Mouse (Mus musculus) cerebellum, adult 9-11 months (tissue): ENCODE measurements around the gene Setd3.

Experiments used
- DNase-seq: peaks from one replicate; pipeline ENCODE4 v3.0.0; 2022

The Setd3 gene

DNA sequence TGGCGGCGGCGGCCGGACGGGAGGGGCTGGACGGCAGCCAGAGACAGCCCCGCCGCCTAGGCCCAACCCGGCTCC is at the start of gene Setd3:
Gene Setd3 (minus strand): TSS at position 69 of the 75 bp plus-strand sequence.
- no peak for DNase-seq

DNA sequence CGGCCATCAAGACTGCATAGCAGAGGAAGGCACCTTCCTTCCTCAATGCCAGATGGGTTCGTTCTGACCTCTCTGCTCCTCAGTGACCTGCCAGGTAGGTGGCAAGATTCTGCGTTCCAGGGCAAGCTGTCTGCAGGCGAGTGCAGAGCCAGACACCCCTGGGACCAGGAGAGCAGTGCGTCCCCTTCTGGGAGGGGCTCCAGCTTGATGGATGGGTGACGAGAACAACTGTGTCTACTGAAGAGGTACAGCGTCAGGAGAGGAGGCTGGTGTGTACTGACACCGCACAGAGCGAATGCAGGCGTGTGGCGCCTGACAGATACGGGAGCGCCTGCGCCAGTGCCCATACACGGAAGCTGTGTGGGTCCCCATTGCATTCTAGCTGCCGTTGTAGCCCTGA is 48.4 kb upstream of the Setd3 start:
- DNase-seq: peak; percentile 76

DNA sequence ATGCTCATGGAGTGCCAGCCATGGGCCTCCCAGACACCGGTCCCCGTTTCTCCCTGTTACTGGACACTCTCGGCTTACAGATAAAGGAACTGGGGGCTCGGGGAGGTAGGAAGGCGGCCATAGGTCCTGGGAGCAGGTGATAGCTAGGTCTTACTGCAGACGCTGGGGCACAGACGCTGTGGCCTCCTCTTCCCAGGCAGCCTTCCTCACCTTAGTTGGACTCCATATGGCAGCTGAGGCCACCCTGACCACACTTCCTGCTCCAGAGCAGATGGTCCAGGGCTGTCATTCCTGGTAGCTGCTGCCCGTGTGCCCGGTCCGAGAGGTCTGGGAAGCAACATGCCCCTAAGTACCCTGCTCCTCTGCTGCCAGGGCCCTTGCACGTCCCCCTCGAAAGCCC is 47.8 kb upstream of the Setd3 start:
- peak; percentile 90 for DNase-seq

DNA sequence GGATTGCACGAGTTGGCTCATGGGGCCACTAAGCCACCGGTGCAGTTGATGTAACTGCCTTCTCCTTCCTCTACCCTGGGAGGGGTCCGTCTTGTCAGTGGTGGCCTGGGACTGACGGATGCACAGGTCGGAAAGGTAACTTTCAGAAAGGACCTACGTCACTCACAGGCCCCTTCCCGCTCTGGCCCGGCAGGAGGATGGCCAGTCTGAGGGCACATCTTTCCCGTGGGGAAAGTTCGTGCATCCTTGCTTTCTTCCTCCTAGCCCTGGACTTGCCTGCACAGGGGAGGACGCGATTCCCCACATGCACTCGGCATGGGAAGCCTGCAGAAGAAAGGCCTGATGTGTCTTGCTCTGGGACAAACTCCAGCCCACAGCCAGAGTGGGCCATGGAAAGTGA is 47.1 kb upstream of the Setd3 start:
- peak; percentile 70 for DNase-seq

DNA sequence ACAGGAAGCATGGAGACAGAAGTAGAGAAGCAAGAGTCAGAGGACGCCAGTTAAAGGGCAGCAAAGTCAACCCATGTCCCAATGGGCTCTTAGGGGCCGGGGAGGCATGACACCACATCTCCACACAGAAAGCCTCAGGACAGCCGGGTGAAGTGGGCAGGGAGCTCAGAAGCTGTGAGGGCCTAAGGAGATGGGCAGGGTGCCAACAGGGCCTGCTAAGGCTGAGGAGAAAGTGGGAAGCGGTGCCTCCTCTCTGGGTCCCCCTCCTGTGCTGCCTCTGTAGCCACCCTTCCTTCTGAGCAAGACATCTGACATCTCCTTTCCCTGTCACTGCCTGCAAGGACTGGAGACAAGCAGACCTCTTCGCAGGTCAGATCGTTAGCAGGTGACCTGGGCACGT is 46.7 kb upstream of the Setd3 start:
- DNase-seq: peak; percentile 79

DNA sequence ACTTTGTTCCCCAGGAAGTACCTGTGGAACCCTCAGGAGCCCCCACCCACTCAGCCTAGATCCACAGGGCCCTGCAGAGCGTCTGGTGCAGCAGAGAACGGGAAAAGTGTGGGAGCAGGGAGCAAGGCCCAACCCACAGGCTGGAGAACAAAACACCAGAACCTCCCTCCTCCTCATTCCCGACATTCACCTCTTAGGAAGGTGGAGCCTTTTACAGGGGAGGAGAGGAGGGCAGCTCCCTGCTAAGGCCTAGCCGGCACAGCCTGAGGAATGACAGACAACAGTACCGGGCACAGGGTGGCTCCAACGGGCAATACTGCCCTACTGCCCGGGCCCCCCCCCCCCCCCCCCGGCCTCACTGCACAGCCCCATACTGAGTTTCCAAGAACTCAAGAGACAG is 44.2 kb upstream of the Setd3 start:
- DNase-seq: no peak

DNA sequence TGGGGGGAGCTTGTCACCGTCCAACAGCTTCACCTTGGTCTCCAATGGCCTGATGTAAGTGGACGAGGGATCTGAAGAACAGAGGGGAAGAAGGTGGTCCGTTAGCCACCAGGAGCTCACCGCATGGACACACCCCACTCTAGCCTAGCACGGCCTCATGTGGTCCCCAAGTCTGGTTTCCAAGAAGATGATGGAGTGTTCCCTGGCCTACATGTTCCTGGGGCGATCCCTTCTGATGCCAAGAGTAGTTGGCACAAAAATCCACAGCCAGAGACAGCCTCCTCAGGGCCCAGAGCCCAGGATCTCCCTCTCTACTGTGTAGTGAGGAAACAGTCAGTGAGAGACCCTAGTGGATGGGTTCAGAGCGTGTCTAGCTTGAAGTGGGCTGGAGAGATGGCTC is 42.6 kb upstream of the Setd3 start:
- peak; percentile 70 for DNase-seq

DNA sequence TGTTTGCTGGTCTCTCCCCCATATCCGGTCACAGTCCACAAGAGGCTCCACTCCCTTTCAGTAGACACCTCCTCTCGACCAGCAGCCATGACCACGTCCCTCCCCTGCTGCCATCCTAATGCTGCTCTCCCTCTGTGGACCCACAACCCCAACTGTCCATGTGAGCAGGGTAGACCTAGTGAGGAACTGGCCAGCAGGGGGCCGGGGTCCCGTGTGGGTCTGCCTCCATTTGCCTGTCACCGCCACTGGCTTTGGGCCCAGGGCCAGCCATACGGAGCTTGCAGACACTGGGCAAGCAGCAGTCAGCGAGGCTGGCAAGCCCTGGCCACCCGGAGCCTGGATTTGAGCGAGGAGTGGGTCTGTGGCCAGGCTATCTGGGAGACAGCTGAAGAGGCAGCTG is 42.1 kb upstream of the Setd3 start:
- DNase-seq: peak; percentile 77

DNA sequence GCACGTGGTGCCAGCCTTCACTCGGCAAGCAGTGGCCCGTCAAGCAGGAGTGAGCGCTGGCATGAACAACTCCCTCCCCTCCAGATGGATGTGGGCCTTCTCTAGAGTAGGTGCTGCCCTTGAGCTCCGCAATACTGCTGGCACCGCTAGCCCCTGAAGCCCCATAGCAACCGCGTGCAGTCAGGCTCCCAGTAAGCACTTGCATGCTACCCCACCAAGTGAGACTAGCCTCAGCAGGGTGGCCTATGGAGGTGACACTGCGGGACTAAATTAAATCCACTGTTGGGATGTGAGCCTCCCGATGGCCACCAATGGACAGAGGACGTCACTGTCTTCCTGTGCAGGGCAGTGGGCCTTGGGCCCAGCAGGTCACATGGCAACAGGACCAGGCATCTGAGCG is 41.5 kb upstream of the Setd3 start:
- DNase-seq: peak; percentile 72

DNA sequence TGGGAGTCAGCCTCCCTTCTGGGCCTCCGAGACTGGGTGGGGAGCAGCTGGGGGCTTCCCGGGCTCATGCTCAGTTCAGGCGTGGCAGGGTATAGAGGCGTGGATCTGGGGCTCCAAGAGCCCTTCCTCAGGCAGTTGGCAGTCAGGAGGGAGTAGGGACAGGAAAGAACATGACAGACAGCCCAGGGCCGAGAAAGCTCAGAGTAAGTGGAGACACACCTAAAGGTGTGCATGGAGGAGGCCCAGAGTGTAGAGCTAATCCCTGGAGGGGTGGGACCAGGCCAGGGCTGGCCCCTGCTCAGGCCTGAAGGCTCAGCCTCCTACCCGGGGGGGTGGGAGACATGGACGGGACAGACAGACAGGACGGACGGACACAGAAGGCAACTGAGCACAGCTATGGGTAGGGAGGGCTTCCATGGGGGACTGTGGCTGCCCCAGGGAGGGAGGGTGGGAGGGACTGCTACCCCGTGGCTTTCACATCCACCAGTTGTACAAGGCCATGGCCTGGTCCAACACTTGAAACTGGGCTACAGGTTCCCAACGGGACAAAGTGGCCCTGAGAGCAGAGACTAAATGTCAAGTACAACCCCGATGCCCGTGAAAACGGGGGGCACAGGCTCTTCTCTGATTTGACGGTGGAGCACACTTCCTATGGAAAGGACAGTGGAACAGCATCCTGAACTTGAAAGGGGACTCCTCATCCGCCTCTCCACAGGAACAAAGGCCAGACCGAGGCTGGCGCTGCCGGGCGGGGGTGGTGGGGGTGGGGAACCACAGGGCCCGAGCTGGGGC is 40.9 kb upstream of the Setd3 start:
- DNase-seq: peak; percentile 47

DNA sequence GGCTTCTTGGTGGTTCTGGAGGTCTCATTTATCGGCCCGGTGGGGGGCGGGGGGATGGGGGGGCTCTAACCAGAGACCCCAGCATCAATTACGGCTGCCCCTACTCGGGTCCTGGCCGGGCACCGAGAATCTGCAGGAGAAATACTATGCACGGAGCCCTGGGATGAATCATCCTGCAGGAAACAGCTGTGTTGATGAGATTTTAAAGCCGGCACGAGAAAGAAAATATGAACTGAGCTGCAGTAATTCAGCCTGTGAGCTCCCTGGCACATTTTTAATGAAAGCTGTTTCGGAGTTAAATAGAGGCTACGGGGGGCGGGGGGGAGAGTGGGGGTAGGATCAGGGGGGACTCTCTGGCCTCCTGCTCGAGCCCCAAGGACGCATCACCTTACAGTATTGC is 40.0 kb upstream of the Setd3 start:
- DNase-seq: no peak

DNA sequence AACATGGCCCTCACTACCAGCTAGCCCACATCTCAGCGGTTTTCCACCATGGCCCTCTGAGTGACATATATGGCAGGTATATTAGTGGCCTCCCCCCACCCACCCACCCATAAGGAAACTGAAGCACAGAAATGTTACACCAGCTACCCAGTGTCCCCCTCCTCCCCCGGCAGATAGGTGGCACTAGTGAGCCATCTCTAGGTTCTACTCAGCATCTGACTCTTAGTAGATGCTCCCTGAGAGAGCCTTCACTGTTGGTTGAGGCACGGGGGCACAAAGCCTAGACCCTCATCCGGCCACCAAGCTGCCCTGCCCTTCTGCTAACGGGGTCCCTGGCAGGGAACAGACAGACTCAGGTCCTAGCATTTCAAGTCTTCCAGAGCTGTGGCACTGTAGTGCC is 38.5 kb upstream of the Setd3 start:
- DNase-seq: peak; percentile 77

DNA sequence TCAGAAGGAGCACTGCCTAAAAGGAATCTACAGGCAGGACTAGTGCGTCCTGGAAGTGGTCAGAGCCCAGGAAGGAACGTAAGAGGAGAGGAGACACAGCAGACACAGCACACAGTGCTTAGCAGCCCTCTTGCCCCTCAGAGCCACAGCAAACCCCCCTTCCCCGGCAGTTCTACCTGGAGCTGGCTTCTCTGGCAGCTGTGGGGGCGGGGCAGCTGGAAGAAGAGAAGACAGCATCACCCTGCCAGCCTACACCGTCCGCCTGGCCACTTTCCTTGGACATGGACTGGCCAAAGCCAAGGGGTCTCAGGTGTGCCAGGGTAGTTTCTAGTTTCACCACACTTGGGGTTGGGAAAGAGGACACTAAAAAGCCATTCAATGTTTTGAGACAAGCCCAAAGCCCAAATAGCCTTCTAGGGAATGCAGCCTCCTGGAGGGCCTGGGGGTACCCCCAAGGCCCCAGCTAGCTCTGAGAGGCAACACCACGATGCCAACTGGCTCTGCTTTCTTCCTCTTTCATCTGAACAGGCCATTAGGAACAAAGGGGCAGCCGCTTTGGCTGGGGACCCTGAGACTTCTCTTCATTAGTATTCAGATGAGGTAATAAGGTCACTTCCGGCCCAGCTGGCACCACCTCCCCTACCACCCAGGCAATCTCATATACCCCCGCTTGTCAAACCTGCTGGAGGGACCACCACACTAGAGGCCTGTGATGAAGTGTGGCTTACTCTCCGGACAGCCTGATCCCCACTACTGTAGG is 37.7 kb upstream of the Setd3 start:
- peak; percentile 61 for DNase-seq

DNA sequence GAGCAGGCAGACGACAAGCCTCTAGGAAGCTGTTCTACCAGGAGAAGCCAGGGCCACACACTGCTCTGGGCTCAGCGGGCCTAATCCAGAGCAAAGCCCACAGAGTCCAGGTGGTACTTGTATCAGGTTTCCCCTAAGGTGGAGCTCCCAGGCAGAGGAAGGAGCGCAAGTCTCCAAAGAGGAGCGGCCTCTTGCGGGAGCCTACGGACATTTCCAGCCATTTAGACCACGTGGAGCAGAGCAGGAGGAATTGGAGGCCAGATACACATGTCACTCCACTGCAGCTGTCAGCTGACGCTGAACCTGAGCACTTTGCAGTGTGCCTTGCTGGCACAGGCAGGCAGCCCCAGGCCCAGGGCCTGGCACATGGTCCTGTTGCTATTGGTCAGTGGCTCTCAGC is 36.0 kb upstream of the Setd3 start:
- DNase-seq: peak; percentile 31

DNA sequence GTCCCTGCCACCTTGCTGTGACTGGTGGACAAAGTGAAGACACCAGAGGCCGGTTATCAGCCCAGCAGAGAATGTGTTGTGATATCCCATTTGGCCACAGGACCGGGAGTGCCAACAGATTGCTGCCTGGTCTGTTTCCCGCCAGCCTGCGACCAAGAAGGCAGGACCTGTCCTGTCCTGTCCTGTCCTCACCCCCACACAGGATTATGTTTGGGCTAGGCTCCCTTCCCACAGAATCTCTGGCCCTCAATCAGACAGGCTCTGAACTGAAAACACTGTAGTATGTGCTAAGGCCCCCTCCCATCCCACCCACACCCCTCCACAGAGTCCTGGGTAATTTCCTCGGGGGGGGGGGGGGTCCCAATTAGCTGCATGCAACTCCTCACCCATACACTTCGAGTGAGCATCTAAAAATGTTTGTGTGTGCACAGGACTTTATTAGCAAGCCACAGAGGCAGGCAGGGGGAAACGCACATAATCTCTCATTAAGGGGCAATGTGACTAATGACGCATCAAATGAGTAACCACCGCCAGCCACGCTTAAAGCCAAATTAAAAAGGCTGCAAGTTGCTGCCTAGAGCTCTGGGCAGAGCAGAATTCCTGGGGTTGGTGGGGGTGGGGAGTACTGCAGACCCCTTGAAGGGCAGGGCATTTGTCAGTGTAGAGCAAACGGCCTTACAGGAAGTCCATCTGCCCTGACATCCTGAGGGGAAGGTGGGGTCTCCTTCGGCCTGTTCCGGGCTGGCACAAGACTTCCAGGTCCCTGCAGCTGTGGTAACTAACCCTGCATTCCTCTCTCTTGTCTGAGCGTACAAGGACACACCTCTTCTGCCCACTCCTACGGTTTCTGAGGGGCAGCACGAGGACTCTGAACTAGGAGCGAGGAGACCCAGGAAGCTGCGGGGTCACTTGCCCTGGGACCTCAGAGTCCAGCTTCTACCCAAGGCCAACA is 34.3 kb upstream of the Setd3 start:
- peak; percentile 39 for DNase-seq

DNA sequence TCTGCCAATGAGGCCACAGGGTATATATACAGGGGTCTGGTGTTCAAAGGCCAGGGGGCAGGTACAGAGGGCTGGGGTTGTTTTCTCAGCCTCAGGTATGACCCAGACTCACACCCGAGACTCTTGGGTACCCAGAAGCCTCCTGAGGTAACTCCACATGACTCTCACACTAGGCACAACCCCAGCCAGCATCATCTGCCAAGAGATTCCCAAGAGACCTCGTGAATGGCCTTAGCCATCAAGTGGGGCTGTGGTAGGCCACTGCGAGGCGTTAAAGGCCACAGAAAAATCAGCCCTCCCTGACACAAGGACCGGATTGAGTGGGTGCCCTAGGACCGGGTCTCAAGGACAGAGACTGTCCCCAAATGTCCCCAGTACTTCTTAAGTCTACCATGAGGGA is 33.4 kb upstream of the Setd3 start:
- peak; percentile 28 for DNase-seq

DNA sequence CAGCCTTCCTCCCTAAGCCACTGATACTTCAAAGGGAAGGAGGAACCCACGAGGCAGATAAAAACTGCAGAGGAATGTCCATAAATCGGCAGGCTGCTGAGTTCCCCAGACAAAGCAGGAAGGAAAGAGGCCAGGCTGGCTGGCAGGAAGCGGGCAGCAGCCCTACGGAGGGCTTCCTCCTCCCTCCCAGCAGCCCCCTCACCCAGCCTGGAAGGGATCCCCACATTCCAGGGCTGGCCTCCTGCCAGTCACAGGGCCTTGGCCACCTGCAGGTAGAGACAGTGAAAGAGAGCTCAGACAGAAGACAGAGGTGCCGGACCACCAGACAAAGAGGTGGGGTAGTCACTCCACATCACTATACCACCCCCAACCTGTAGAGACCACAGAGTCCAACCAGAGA is 33.0 kb upstream of the Setd3 start:
- peak; percentile 44 for DNase-seq

DNA sequence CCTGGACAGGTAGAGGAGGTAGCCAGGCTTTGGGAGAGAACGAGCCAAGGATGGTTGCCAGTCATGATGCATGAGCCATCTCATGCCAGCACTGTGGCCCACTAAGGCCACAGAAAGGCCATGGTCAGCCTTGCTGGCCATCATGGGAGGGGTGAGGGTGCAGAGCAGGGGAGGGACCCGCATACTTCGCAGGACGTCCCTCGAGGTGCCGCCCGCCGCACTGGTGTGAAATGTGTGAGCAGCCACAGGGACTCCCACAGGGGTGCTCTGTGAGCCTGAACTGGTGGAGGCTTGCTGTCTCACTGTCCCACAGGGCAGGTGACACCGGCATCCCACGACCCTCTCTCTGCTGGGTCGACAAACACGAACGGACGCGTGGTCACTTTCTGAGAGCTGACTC is 31.5 kb upstream of the Setd3 start:
- peak; percentile 54 for DNase-seq

DNA sequence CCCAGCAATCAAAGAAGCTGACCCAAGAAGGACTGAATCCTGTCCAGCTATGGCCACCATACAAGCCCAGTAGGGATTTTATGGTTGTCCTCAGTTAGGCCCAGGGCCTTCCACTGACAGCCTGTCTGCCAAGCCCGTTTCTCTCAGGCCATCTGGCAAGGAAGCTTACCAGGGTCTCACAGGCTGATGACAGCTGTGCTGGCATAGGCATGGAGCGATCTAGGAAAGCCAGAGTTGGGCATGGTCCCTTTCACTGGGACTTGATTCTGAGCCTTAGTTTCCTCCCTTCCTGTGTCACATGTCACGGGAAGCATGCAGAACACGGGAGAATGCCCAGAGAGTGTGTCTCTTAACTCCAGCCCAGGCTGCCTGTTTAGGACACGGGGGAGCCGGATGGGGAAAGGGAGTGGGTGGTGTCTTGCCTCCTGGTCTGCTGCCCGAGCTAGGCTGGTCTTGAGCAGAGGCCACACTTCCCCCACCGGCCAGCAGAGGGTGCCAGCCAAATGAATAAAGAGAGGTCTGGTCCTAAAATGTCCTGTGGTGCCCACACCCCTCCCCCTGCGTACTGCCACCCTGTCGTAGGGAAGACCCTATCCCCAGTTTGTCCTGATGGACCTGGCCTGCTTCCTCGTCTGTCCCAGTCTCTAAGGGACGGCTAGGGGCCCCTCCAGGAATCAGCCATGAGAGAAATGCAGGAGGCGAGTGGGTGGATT is 29.8 kb upstream of the Setd3 start:
- DNase-seq: peak; percentile 78

DNA sequence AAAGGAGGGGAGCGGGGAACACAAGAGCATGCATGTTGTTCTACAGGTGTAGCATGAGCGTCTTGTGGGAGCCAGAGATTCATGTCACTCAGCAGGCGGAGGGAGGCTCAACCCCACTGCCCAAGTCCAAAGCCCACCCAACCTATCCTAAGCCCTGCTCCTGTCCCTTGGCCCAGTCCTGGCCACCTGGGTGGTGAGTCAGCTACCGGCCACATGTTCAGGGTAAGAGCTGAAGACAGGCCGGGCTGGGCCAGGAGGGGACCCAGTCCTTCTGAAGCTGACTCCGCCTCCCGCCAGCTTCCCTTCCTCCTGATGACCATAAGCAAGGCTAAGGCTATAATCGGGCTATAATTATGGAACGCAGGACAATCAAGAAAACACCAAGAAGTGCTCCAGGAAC is 29.1 kb upstream of the Setd3 start:
- peak; percentile 48 for DNase-seq

DNA sequence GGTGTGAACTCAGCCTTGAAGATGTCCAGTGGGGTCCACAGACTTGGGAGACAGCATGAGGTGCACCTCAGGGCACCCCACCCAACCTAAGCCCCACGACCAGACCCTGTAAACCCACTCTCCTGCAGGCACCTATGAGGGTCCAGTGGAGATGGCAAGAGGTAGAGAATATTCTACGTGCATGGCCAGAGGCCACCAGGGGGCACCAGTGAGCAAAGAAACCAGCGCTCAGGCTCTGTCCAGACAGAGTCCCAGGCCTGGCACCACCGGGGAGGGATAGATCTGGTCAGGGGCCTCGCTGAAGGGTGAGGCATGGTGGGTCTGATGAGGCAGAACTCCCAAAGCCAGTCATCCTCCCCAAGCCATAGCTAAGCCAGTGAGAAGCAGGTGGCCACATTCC is 27.5 kb upstream of the Setd3 start:
- DNase-seq: peak; percentile 73

DNA sequence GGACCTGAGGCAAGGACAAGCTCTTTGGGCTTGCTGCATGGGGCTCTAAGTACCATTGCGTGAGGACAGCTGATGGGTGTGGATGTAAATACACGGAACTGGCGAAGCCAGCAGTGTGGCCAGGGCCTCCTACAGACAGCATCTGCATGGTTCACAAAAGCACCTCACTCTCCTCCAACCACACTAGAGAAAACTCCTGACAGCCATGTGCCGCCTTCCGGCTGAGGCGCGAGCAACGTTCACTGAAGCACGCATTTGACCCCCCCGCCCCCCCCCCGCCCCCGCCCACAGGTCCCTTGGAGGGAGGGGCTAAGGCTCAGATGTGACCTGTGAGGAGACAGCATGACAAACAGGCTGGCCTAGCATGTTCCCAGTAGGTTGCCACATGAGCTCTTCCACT is 25.9 kb upstream of the Setd3 start:
- DNase-seq: no peak

DNA sequence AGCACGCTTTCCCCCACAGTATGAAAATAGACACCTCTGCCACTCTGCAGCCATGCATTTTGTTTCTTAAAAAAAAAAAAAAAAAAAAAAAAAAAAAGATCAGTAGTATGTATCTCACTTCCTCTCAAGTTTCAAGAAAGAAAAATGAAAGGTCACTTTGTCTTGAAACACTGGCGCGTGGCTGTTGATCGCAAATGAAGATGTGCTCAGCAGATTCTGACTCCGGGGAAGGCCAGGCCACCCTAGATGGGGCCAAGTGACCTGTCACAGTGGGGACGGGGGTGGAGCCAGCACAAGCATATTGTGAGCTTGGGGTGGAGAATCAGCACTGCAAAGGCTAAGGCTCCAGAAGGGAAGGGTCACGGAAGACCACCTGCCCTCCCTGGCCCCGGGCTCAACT is 24.8 kb upstream of the Setd3 start:
- DNase-seq: no peak
